Mouse (Mus musculus): ENCODE measurements around the gene Rassf5. TPM values are rescaled to one million over a fixed set of nuclear protein-coding genes. Genes with fewer than 3 reads are reported as not detected.

The Rassf5 gene
- polyA plus RNA-seq, 1 experiment from 2014 or later, result 8.0 TPM

DNA sequence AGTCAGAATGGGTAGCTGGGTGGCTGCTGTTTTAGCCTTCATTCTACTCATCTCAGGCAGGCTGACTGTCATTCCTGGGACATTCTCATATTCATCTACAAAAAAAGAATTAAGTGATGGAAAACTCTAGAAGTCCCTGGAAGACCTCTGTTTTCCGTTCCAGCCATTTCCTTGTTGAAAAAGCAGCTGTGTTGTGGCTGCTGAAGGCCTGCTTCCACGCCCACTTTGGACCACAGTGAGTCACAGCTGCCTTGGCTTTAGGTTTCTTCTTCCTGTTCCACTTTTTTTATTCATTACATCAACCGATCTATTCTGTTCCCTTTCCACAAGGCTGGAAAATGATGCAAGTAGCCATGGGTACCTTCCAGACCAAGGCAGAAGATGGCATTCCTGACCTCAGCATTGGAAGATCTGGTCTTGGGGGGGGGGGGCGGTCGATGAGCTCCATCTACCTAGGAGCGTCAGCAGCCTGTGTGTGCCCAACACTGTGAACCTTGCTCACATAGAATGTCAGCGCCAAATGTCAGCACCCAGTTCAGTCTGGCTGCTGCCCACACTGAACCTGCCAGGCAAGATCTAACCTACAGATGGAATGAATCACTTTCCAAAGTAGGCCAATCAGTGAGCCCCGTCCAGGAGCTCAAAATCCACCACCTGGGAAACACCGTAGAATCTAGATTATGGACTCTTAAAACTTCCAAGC lies 60.7 kb downstream of the Rassf5 start:
- no peaks in the 10 kb centered on the region for H3K9me3 ChIP-seq (ENCODE audit: low read length)
- DNase-seq (peak; percentile 33), ATAC-seq (no peak)
- peaks cover 19% of the 10 kb centered on the region for H3K36me3 ChIP-seq (replicated peaks; ENCODE audit: insufficient read depth, low read length)
- H3K4me3 ChIP-seq (ENCODE audit: low read depth, low read length), result no peak overlapping the region
- no peak for TF ChIP-seq EP300 (IDR thresholded peaks at IDR 0.05; ENCODE audit: low read depth)
- TF ChIP-seq CTCF (IDR thresholded peaks at IDR 0.05; ENCODE audit: low read depth), result no peak
- H3K9ac ChIP-seq (replicated peaks), result no peak overlapping the region
- 62% methylated on average over 9 of the region's 9 CpGs for WGBS (ENCODE audit: insufficient replicate concordance)
- H3K27ac ChIP-seq (ENCODE audit: low read depth), result no peak overlapping the region
- H3K4me2 ChIP-seq (ENCODE audit: low read depth, low read length), result no peak overlapping the region
- H3K27me3 ChIP-seq (ENCODE audit: insufficient read depth, low read length), result no peaks in the 10 kb centered on the region
- peaks cover 14% of the 10 kb centered on the region; the same call in 1 of the 2 replicates for H3K4me1 ChIP-seq (ENCODE audit: insufficient read depth)

DNA sequence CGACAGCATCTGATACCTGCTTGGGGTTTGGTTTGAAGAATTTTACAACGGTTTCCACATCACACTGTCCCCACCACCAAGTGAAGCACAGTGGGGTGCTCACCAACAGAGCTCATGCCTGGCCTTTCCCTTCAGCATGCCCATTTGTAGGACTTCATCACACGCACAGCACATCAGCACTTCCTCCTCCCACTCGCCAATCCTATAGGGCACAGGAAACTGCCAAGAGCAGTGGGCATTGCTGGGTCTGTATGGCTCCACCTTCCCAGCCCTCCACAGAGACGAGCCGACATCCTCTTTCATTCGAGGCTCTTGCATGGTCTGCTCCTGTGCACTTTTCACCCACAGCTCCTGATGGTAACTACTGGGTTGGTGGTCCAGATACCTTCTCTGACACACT lies 61.9 kb downstream of the Rassf5 start:
- 51% methylated on average over 7 of the region's 7 CpGs for WGBS (ENCODE audit: insufficient replicate concordance)
- Histone ChIP-seq H3K4me1 (ENCODE audit: insufficient read depth) (peaks cover 8% of the 10 kb centered on the region; the same call in 1 of the 2 replicates), H3K4me3 (ENCODE audit: low read depth, low read length) (no peak overlapping the region), H3K9ac (replicated peaks) (no peak overlapping the region), H3K9me3 (ENCODE audit: low read length) (no peaks in the 10 kb centered on the region), H3K36me3 (replicated peaks; ENCODE audit: insufficient read depth, low read length) (peaks cover 24% of the 10 kb centered on the region), H3K4me2 (ENCODE audit: low read depth, low read length) (no peak overlapping the region), H3K27ac (ENCODE audit: low read depth) (no peak overlapping the region), H3K27me3 (ENCODE audit: insufficient read depth, low read length) (no peaks in the 10 kb centered on the region)
- DNase-seq, result no peak
- TF ChIP-seq CTCF (IDR thresholded peaks at IDR 0.05; ENCODE audit: low read depth) (no peak), EP300 (IDR thresholded peaks at IDR 0.05; ENCODE audit: low read depth) (no peak)
- no peak for ATAC-seq

- Histone ChIP-seq H3K9me3 (ENCODE audit: low read length) (no peaks in the 10 kb centered on the region), H3K27me3 (ENCODE audit: insufficient read depth, low read length) (no peaks in the 10 kb centered on the region), H3K4me1 (ENCODE audit: insufficient read depth) (peaks cover 8% of the 10 kb centered on the region; the same call in 1 of the 2 replicates), H3K9ac (replicated peaks) (no peak overlapping the region), H3K36me3 (replicated peaks; ENCODE audit: insufficient read depth, low read length) (peaks cover 36% of the 10 kb centered on the region), H3K27ac (ENCODE audit: low read depth) (no peak overlapping the region), H3K4me2 (ENCODE audit: low read depth, low read length) (no peak overlapping the region), H3K4me3 (ENCODE audit: low read depth, low read length) (no peak overlapping the region)
- WGBS (ENCODE audit: insufficient replicate concordance), result 56% methylated on average over 9 of the region's 9 CpGs
- TF ChIP-seq CTCF (IDR thresholded peaks at IDR 0.05; ENCODE audit: low read depth) (peak; percentile 94), EP300 (IDR thresholded peaks at IDR 0.05; ENCODE audit: low read depth) (no peak)
- ATAC-seq (peak; percentile 49; the same call in 1 of the 2 replicates), DNase-seq (peak; percentile 85)
Measured at GRCm38 (mm10) chr1:131181642-131182527, 63.2 kb downstream of the Rassf5 start.

DNA sequence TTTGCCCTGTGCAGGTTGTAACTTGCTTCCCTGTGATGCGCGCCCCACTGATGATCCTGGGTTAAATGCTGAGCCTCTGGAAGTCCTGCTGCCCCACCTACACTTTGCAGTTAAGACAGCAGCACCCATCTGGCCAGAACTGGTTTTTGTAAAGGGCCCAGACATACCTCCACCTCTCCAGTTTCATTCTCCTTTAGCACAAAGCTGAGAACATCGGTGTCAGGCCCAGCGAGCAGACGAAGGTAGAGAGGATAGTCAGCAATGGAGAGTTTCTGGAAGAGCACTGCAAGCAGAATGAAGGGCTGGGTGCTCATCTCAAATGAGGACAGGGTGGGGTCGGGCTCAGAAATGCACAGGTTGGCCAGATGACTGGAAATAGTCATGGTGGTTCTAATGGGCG lies 64.7 kb downstream of the Rassf5 start:
- Histone ChIP-seq H3K4me1 (ENCODE audit: insufficient read depth) (peaks cover 4% of the 10 kb centered on the region; the same call in 1 of the 2 replicates), H3K27me3 (ENCODE audit: insufficient read depth, low read length) (no peaks in the 10 kb centered on the region), H3K27ac (ENCODE audit: low read depth) (no peak overlapping the region), H3K36me3 (replicated peaks; ENCODE audit: insufficient read depth, low read length) (peaks cover 50% of the 10 kb centered on the region), H3K4me2 (ENCODE audit: low read depth, low read length) (no peak overlapping the region), H3K9ac (replicated peaks) (no peak overlapping the region), H3K9me3 (ENCODE audit: low read length) (no peaks in the 10 kb centered on the region), H3K4me3 (ENCODE audit: low read depth, low read length) (no peak overlapping the region)
- ATAC-seq (no peak), DNase-seq (no peak)
- no peak for TF ChIP-seq CTCF (IDR thresholded peaks at IDR 0.05; ENCODE audit: low read depth)
- no peak for TF ChIP-seq EP300 (IDR thresholded peaks at IDR 0.05; ENCODE audit: low read depth)
- WGBS (ENCODE audit: insufficient replicate concordance), result 81% methylated on average over 7 of the region's 7 CpGs

DNA sequence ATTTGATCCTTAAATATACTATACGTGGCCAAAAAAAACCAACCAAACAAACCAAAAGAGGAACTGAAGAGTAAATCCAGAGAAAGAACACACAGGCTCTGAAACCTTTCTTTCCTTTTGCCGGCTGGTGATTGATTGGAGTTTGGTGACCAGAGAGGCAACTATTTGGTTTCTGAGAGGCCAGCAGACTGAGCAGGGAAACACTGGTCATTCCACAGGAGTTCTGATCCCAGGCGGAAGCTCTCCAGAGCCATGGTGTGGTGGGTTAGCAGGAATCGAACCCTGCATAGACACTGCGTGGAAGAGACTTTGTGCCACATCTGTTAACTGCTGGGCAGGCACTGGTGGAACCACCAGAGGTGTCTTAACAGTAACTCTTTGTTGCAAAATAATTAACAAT lies 67.0 kb downstream of the Rassf5 start:
- ATAC-seq (no peak), DNase-seq (no peak)
- Histone ChIP-seq H3K9ac (replicated peaks) (no peak overlapping the region), H3K4me1 (ENCODE audit: insufficient read depth) (no peaks in the 10 kb centered on the region), H3K27ac (ENCODE audit: low read depth) (no peak overlapping the region), H3K4me2 (ENCODE audit: low read depth, low read length) (no peak overlapping the region), H3K36me3 (replicated peaks; ENCODE audit: insufficient read depth, low read length) (peaks cover 62% of the 10 kb centered on the region), H3K4me3 (ENCODE audit: low read depth, low read length) (no peak overlapping the region), H3K27me3 (ENCODE audit: insufficient read depth, low read length) (no peaks in the 10 kb centered on the region), H3K9me3 (ENCODE audit: low read length) (no peaks in the 10 kb centered on the region)
- WGBS (ENCODE audit: insufficient replicate concordance), result 81% methylated on average over 5 of the region's 5 CpGs
- TF ChIP-seq CTCF (IDR thresholded peaks at IDR 0.05; ENCODE audit: low read depth), result no peak
- no peak for TF ChIP-seq EP300 (IDR thresholded peaks at IDR 0.05; ENCODE audit: low read depth)

DNA sequence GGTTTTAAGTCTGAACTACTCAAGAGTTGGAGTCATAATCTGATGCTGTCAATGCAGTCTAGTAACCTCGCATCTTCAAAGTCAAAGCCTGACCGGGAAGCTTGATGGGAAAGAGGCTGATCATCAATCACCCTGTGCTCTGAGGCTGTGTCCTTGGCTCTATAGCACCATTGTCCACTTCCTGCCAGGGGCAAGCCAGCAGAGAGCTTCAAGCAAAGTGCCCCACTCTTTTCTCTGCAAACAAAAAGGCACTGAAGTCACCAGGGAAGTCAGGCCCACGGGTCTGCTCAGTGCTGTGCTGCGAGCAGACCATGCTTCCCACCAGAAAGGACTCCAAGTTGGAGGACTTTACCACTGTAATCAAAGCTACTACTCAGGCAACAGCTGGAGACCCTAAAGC lies 67.8 kb downstream of the Rassf5 start:
- Histone ChIP-seq H3K4me2 (ENCODE audit: low read depth, low read length) (no peak overlapping the region), H3K9ac (replicated peaks) (no peak overlapping the region), H3K9me3 (ENCODE audit: low read length) (no peaks in the 10 kb centered on the region), H3K4me1 (ENCODE audit: insufficient read depth) (no peaks in the 10 kb centered on the region), H3K27me3 (ENCODE audit: insufficient read depth, low read length) (no peaks in the 10 kb centered on the region), H3K36me3 (replicated peaks; ENCODE audit: insufficient read depth, low read length) (peaks cover 70% of the 10 kb centered on the region), H3K4me3 (ENCODE audit: low read depth, low read length) (no peak overlapping the region), H3K27ac (ENCODE audit: low read depth) (no peak overlapping the region)
- ATAC-seq (no peak), DNase-seq (no peak)
- TF ChIP-seq EP300 (IDR thresholded peaks at IDR 0.05; ENCODE audit: low read depth) (no peak), CTCF (IDR thresholded peaks at IDR 0.05; ENCODE audit: low read depth) (no peak)
- WGBS (ENCODE audit: insufficient replicate concordance), result 80% methylated on average over 4 of the region's 4 CpGs
